Mouse (Mus musculus): ENCODE measurements at regions not wholly inside any gene's neighbourhood (a gene's known extent, or its start where the extent isn't known, plus 50 kb on each side); places are given as distances from the start of the nearest gene placed in this dataset.

GRCm38 (mm10) chr1:128770786-128771185 lies 178.7 kb upstream of the Cxcr4 start:
- TF ChIP-seq EP300 (IDR thresholded peaks at IDR 0.05; ENCODE audit: insufficient read depth, low read depth, low read length) (no peak), POLR2A (IDR thresholded peaks at IDR 0.05; ENCODE audit: insufficient read depth, low read length) (no peak), CTCF (IDR thresholded peaks at IDR 0.05; ENCODE audit: low read depth, low read length) (no peak)
- Histone ChIP-seq H3K36me3 (ENCODE audit: control insufficient read depth, insufficient read depth, low read length, poor library complexity, severe bottlenecking) (no peaks in the 10 kb centered on the region), H3K4me3 (ENCODE audit: low read depth, low read length) (no peak overlapping the region), H3K27me3 (ENCODE audit: control insufficient read depth, insufficient read depth, low read length, poor library complexity, severe bottlenecking) (no peaks in the 10 kb centered on the region), H3K9me3 (replicated peaks; ENCODE audit: control insufficient read depth, insufficient read depth, low read length, poor library complexity, severe bottlenecking) (peaks cover 4% of the 10 kb centered on the region; the same call in 1 of the 2 replicates), H3K4me1 (ENCODE audit: control insufficient read depth, insufficient read depth, low read length) (no peaks in the 10 kb centered on the region), H3K27ac (ENCODE audit: insufficient read depth, low read length) (no peak overlapping the region), H3K9ac (ENCODE audit: low read depth, poor library complexity, severe bottlenecking) (no peak overlapping the region)

- no peak overlapping the region for H3K4me3 ChIP-seq (ENCODE audit: low read depth, low read length)
- H3K27ac ChIP-seq (ENCODE audit: insufficient read depth, low read length): no peak overlapping the region
- H3K9ac ChIP-seq (ENCODE audit: low read depth, poor library complexity, severe bottlenecking): no peak overlapping the region
- peaks cover 4% of the 10 kb centered on the region; the same call in 1 of the 2 replicates for H3K9me3 ChIP-seq (replicated peaks; ENCODE audit: control insufficient read depth, insufficient read depth, low read length, poor library complexity, severe bottlenecking)
- TF ChIP-seq CTCF (IDR thresholded peaks at IDR 0.05; ENCODE audit: low read depth, low read length): no peak
- no peak for TF ChIP-seq POLR2A (IDR thresholded peaks at IDR 0.05; ENCODE audit: insufficient read depth, low read length)
- no peak for TF ChIP-seq EP300 (IDR thresholded peaks at IDR 0.05; ENCODE audit: insufficient read depth, low read depth, low read length)
- H3K4me1 ChIP-seq (ENCODE audit: control insufficient read depth, insufficient read depth, low read length): no peaks in the 10 kb centered on the region
- no peaks in the 10 kb centered on the region for H3K27me3 ChIP-seq (ENCODE audit: control insufficient read depth, insufficient read depth, low read length, poor library complexity, severe bottlenecking)
- no peaks in the 10 kb centered on the region for H3K36me3 ChIP-seq (ENCODE audit: control insufficient read depth, insufficient read depth, low read length, poor library complexity, severe bottlenecking)
These were observed 175.9 kb upstream of the Cxcr4 start for GRCm38 (mm10) chr1:128767991-128768390.

GRCm38 (mm10) chr1:128767415-128767814 lies 175.3 kb upstream of the Cxcr4 start:
- no peaks in the 10 kb centered on the region for H3K4me1 ChIP-seq (ENCODE audit: control insufficient read depth, insufficient read depth, low read length)
- no peak overlapping the region for H3K9ac ChIP-seq (ENCODE audit: low read depth, poor library complexity, severe bottlenecking)
- no peaks in the 10 kb centered on the region for H3K27me3 ChIP-seq (ENCODE audit: control insufficient read depth, insufficient read depth, low read length, poor library complexity, severe bottlenecking)
- no peak overlapping the region for H3K27ac ChIP-seq (ENCODE audit: insufficient read depth, low read length)
- H3K36me3 ChIP-seq (ENCODE audit: control insufficient read depth, insufficient read depth, low read length, poor library complexity, severe bottlenecking): no peaks in the 10 kb centered on the region
- H3K4me3 ChIP-seq (ENCODE audit: low read depth, low read length): no peak overlapping the region
- TF ChIP-seq POLR2A (IDR thresholded peaks at IDR 0.05; ENCODE audit: insufficient read depth, low read length) (no peak), EP300 (IDR thresholded peaks at IDR 0.05; ENCODE audit: insufficient read depth, low read depth, low read length) (no peak), CTCF (IDR thresholded peaks at IDR 0.05; ENCODE audit: low read depth, low read length) (no peak)
- peaks cover 1% of the 10 kb centered on the region; the same call in 1 of the 2 replicates for H3K9me3 ChIP-seq (replicated peaks; ENCODE audit: control insufficient read depth, insufficient read depth, low read length, poor library complexity, severe bottlenecking)

- Histone ChIP-seq H3K4me3 (ENCODE audit: low read depth, low read length) (no peak overlapping the region), H3K4me1 (ENCODE audit: control insufficient read depth, insufficient read depth, low read length) (no peaks in the 10 kb centered on the region), H3K27ac (ENCODE audit: insufficient read depth, low read length) (no peak overlapping the region), H3K36me3 (ENCODE audit: control insufficient read depth, insufficient read depth, low read length, poor library complexity, severe bottlenecking) (no peaks in the 10 kb centered on the region), H3K9ac (ENCODE audit: low read depth, poor library complexity, severe bottlenecking) (no peak overlapping the region), H3K9me3 (replicated peaks; ENCODE audit: control insufficient read depth, insufficient read depth, low read length, poor library complexity, severe bottlenecking) (no peaks in the 10 kb centered on the region), H3K27me3 (ENCODE audit: control insufficient read depth, insufficient read depth, low read length, poor library complexity, severe bottlenecking) (no peaks in the 10 kb centered on the region)
- no peak for TF ChIP-seq EP300 (IDR thresholded peaks at IDR 0.05; ENCODE audit: insufficient read depth, low read depth, low read length)
- no peak for TF ChIP-seq CTCF (IDR thresholded peaks at IDR 0.05; ENCODE audit: low read depth, low read length)
- TF ChIP-seq POLR2A (IDR thresholded peaks at IDR 0.05; ENCODE audit: insufficient read depth, low read length): no peak
These were observed 174.8 kb upstream of the Cxcr4 start for GRCm38 (mm10) chr1:128766894-128767268.

- no peaks in the 10 kb centered on the region for H3K4me1 ChIP-seq (ENCODE audit: control insufficient read depth, insufficient read depth, low read length)
- H3K4me3 ChIP-seq (ENCODE audit: low read depth, low read length): no peak overlapping the region
- H3K27ac ChIP-seq (ENCODE audit: insufficient read depth, low read length): no peak overlapping the region
- no peaks in the 10 kb centered on the region for H3K36me3 ChIP-seq (ENCODE audit: control insufficient read depth, insufficient read depth, low read length, poor library complexity, severe bottlenecking)
- no peaks in the 10 kb centered on the region for H3K27me3 ChIP-seq (ENCODE audit: control insufficient read depth, insufficient read depth, low read length, poor library complexity, severe bottlenecking)
- H3K9ac ChIP-seq (ENCODE audit: low read depth, poor library complexity, severe bottlenecking): no peak overlapping the region
- no peak for TF ChIP-seq POLR2A (IDR thresholded peaks at IDR 0.05; ENCODE audit: insufficient read depth, low read length)
- no peak for TF ChIP-seq CTCF (IDR thresholded peaks at IDR 0.05; ENCODE audit: low read depth, low read length)
- TF ChIP-seq EP300 (IDR thresholded peaks at IDR 0.05; ENCODE audit: insufficient read depth, low read depth, low read length): no peak
- H3K9me3 ChIP-seq (replicated peaks; ENCODE audit: control insufficient read depth, insufficient read depth, low read length, poor library complexity, severe bottlenecking): no peaks in the 10 kb centered on the region
These were observed 174.2 kb upstream of the Cxcr4 start for GRCm38 (mm10) chr1:128766193-128766893.

- no peaks in the 10 kb centered on the region for H3K36me3 ChIP-seq (ENCODE audit: control insufficient read depth, insufficient read depth, low read length, poor library complexity, severe bottlenecking)
- H3K4me3 ChIP-seq (ENCODE audit: low read depth, low read length): no peak overlapping the region
- no peaks in the 10 kb centered on the region for H3K9me3 ChIP-seq (replicated peaks; ENCODE audit: control insufficient read depth, insufficient read depth, low read length, poor library complexity, severe bottlenecking)
- no peak overlapping the region for H3K27ac ChIP-seq (ENCODE audit: insufficient read depth, low read length)
- no peak for TF ChIP-seq EP300 (IDR thresholded peaks at IDR 0.05; ENCODE audit: insufficient read depth, low read depth, low read length)
- no peak for TF ChIP-seq POLR2A (IDR thresholded peaks at IDR 0.05; ENCODE audit: insufficient read depth, low read length)
- TF ChIP-seq CTCF (IDR thresholded peaks at IDR 0.05; ENCODE audit: low read depth, low read length): no peak
- H3K4me1 ChIP-seq (ENCODE audit: control insufficient read depth, insufficient read depth, low read length): no peaks in the 10 kb centered on the region
- no peaks in the 10 kb centered on the region for H3K27me3 ChIP-seq (ENCODE audit: control insufficient read depth, insufficient read depth, low read length, poor library complexity, severe bottlenecking)
- no peak overlapping the region for H3K9ac ChIP-seq (ENCODE audit: low read depth, poor library complexity, severe bottlenecking)
These were observed 173.5 kb upstream of the Cxcr4 start for GRCm38 (mm10) chr1:128765626-128766025.

All from ES-Bruce4 (cell line).